Mouse (Mus musculus): ENCODE measurements around the gene Pradc1. TPM values are rescaled to one million over a fixed set of nuclear protein-coding genes. Genes with fewer than 3 reads are reported as not detected.

Pradc1 gene
- polyA plus RNA-seq, 1 experiment, result 41.5 TPM

DNA sequence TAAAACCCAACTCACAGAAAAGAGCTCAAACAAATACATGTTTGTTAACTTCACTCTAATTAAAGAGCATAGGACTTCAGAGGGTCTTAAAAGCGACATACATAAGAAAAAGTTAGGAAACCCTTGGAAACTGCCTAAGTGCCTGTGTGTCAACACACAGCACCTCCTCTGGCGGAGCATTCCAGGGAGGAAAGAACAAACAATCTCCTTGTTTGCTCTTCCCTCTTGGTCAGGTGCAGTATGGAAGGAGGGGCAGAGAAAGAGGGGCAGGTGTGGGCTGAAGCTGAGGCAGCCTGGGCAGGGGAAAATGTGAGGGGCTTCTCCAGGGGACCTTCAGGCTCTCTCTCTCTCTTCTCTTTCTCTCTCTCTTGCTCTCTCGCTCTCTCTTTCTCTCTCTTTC, 35.9 kb downstream of the Pradc1 start:
- Histone ChIP-seq H3K27me3 (ENCODE audit: control insufficient read depth, insufficient read depth, low read length) (no peaks in the 10 kb centered on the region), H3K36me3 (ENCODE audit: control insufficient read depth, insufficient read depth, low read length) (no peaks in the 10 kb centered on the region), H3K4me3 (ENCODE audit: control insufficient read depth, insufficient read depth, low read length) (no peak overlapping the region), H3K27ac (ENCODE audit: control insufficient read depth, insufficient read depth, low read length) (no peak overlapping the region), H3K4me1 (replicated peaks; ENCODE audit: control insufficient read depth, insufficient read depth, low read length) (no peaks in the 10 kb centered on the region)
- no peak for DNase-seq
- 83% methylated on average over 3 of the region's 3 CpGs for WGBS
- TF ChIP-seq POLR2A (IDR thresholded peaks at IDR 0.05; ENCODE audit: control insufficient read depth, extremely low read depth, insufficient read depth, low read length, poor library complexity) (no peak), CTCF (IDR thresholded peaks at IDR 0.05; ENCODE audit: borderline replicate concordance, control insufficient read depth, extremely low read depth, insufficient read depth, low read length, poor library complexity) (no peak)

DNA sequence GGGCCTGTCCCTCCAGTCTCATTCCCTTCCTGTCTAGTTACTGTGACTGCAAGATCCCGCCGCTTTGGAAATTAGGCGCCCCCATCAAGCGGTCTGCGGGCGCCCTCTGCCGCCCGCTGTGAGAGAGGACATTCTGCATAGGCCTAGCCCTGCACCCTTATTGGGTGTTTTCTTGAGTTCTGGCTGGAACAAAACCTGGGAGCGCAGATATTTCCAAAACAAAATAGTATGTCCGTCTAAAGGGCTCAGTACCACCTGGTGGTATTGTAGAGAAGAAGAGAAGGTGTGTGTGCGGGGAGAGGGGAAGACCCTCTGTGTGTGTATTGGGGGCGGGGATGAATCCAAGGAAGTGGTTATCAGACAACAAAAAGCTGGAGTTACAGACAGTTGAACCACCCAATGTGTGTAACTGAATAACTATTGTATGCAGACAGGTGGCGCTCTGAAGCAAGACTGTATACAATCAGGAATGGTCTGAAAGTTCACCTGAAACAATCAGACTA, 40.9 kb downstream of the Pradc1 start:
- 20% methylated on average over 13 of the region's 13 CpGs for WGBS
- Histone ChIP-seq H3K27ac (ENCODE audit: control insufficient read depth, insufficient read depth, low read length) (no peak overlapping the region), H3K27me3 (ENCODE audit: control insufficient read depth, insufficient read depth, low read length) (peaks cover 13% of the 10 kb centered on the region), H3K36me3 (ENCODE audit: control insufficient read depth, insufficient read depth, low read length) (no peaks in the 10 kb centered on the region), H3K4me3 (ENCODE audit: control insufficient read depth, insufficient read depth, low read length) (no peak overlapping the region), H3K4me1 (replicated peaks; ENCODE audit: control insufficient read depth, insufficient read depth, low read length) (no peaks in the 10 kb centered on the region)
- TF ChIP-seq CTCF (IDR thresholded peaks at IDR 0.05; ENCODE audit: borderline replicate concordance, control insufficient read depth, extremely low read depth, insufficient read depth, low read length, poor library complexity) (peak; percentile 80; the same call in 1 of the 2 replicates), POLR2A (IDR thresholded peaks at IDR 0.05; ENCODE audit: control insufficient read depth, extremely low read depth, insufficient read depth, low read length, poor library complexity) (no peak)
- peak; percentile 22 for DNase-seq

DNA sequence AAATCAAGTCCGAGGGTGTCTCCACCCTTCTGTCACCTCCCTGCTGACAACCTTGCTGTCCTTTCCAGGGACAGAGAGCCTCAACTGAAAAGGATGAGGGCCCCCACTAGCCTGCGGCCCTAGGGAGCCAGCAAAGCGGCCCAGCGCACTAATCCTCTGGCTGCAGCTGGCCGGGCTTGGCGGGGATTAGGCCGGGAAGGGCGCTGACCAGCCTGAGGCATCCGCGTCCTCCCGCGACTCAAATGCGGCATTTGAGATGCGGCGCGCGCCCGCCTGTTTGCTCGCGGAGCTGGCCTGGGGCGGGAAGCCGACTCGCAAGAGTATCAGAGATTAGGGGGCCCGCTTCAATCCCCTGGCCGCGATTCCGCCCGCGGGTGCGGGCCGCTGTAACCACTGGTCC, 42.8 kb downstream of the Pradc1 start:
- H3K27me3 ChIP-seq (ENCODE audit: control insufficient read depth, insufficient read depth, low read length), result peaks cover 13% of the 10 kb centered on the region
- TF ChIP-seq CTCF (IDR thresholded peaks at IDR 0.05; ENCODE audit: borderline replicate concordance, control insufficient read depth, extremely low read depth, insufficient read depth, low read length, poor library complexity) (no peak), POLR2A (IDR thresholded peaks at IDR 0.05; ENCODE audit: control insufficient read depth, extremely low read depth, insufficient read depth, low read length, poor library complexity) (no peak)
- H3K36me3 ChIP-seq (ENCODE audit: control insufficient read depth, insufficient read depth, low read length), result no peaks in the 10 kb centered on the region
- DNase-seq, result no peak
- H3K4me1 ChIP-seq (replicated peaks; ENCODE audit: control insufficient read depth, insufficient read depth, low read length), result no peaks in the 10 kb centered on the region
- no peak overlapping the region for H3K27ac ChIP-seq (ENCODE audit: control insufficient read depth, insufficient read depth, low read length)
- no peak overlapping the region for H3K4me3 ChIP-seq (ENCODE audit: control insufficient read depth, insufficient read depth, low read length)
- WGBS, result 12% methylated on average over 31 of the region's 31 CpGs

DNA sequence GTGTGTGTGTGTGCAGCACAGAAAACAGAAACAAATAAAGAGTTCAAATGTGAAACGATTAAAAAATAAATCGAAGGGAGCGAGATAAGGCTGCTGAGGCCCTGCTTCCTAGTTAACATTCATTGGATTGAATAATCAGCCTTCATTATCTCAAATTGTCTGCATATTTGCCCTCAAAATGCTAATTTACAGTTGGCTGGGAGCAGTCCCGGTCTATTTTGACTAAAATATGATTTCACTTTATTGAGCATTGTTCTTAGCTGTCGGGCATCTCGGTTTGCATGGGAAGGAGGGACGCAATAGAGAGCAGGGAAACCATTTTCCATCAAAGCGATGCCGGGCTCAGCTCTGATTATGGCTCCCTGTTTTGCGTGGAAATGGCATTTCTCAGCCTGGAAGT, 48.7 kb downstream of the Pradc1 start:
- 88% methylated on average over 10 of the region's 10 CpGs for WGBS
- Histone ChIP-seq H3K4me1 (replicated peaks; ENCODE audit: control insufficient read depth, insufficient read depth, low read length) (no peaks in the 10 kb centered on the region), H3K27ac (ENCODE audit: control insufficient read depth, insufficient read depth, low read length) (no peak overlapping the region), H3K36me3 (ENCODE audit: control insufficient read depth, insufficient read depth, low read length) (no peaks in the 10 kb centered on the region), H3K4me3 (ENCODE audit: control insufficient read depth, insufficient read depth, low read length) (no peak overlapping the region), H3K27me3 (ENCODE audit: control insufficient read depth, insufficient read depth, low read length) (no peaks in the 10 kb centered on the region)
- TF ChIP-seq POLR2A (IDR thresholded peaks at IDR 0.05; ENCODE audit: control insufficient read depth, extremely low read depth, insufficient read depth, low read length, poor library complexity), result no peak
- no peak for TF ChIP-seq CTCF (IDR thresholded peaks at IDR 0.05; ENCODE audit: borderline replicate concordance, control insufficient read depth, extremely low read depth, insufficient read depth, low read length, poor library complexity)
- no peak for DNase-seq

DNA sequence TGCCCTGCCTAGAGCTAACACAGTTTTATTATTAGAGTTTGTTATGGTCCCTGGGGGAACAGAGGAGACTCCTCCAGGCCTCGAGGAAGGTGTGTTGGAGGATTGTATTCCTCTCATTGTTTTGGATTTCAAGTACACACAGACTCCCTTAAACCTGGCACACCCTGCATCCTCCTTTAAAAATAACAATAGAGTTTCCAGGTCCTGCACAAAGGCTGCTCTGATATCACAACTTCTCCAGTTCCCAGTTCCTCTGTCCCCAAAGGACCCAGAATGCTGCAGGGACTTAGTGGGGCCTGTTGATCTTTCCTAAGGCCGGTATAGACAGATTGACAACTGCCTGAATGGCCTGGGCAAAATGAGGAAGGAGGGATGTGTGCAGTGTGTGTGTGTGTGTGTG, 49.2 kb downstream of the Pradc1 start:
- no peak overlapping the region for H3K4me3 ChIP-seq (ENCODE audit: control insufficient read depth, insufficient read depth, low read length)
- TF ChIP-seq POLR2A (IDR thresholded peaks at IDR 0.05; ENCODE audit: control insufficient read depth, extremely low read depth, insufficient read depth, low read length, poor library complexity), result no peak
- no peak for TF ChIP-seq CTCF (IDR thresholded peaks at IDR 0.05; ENCODE audit: borderline replicate concordance, control insufficient read depth, extremely low read depth, insufficient read depth, low read length, poor library complexity)
- H3K27ac ChIP-seq (ENCODE audit: control insufficient read depth, insufficient read depth, low read length), result no peak overlapping the region
- H3K36me3 ChIP-seq (ENCODE audit: control insufficient read depth, insufficient read depth, low read length), result no peaks in the 10 kb centered on the region
- H3K4me1 ChIP-seq (replicated peaks; ENCODE audit: control insufficient read depth, insufficient read depth, low read length), result no peaks in the 10 kb centered on the region
- no peaks in the 10 kb centered on the region for H3K27me3 ChIP-seq (ENCODE audit: control insufficient read depth, insufficient read depth, low read length)
- 38% methylated on average over 2 of the region's 2 CpGs for WGBS
- no peak for DNase-seq

DNA sequence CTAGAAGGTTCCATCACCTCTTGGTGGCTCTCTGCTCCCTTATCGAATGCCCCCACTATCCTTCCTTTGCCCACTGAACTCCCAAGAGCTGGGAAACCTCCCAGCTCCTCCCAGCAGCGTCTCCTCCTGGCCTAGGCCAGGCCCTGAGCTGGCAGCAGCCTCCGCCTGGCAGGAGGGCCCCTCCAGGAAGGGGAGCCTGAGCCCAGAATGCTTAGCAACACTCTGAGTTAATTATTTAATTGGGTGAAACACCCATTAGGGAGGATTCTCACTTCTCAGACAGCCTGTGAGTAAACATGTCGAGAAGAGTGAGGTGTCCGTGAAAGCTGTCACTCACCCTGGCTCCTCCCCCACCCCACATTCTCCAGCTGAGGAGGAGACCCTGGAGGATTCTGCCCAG, 52.1 kb downstream of the Pradc1 start:
- WGBS, result 74% methylated on average over 5 of the region's 5 CpGs
- no peak overlapping the region for H3K27ac ChIP-seq (ENCODE audit: control insufficient read depth, insufficient read depth, low read length)
- H3K36me3 ChIP-seq (ENCODE audit: control insufficient read depth, insufficient read depth, low read length), result no peaks in the 10 kb centered on the region
- no peaks in the 10 kb centered on the region for H3K27me3 ChIP-seq (ENCODE audit: control insufficient read depth, insufficient read depth, low read length)
- no peak for DNase-seq
- TF ChIP-seq POLR2A (IDR thresholded peaks at IDR 0.05; ENCODE audit: control insufficient read depth, extremely low read depth, insufficient read depth, low read length, poor library complexity) (no peak), CTCF (IDR thresholded peaks at IDR 0.05; ENCODE audit: borderline replicate concordance, control insufficient read depth, extremely low read depth, insufficient read depth, low read length, poor library complexity) (no peak)
- H3K4me3 ChIP-seq (ENCODE audit: control insufficient read depth, insufficient read depth, low read length), result no peak overlapping the region
- H3K4me1 ChIP-seq (replicated peaks; ENCODE audit: control insufficient read depth, insufficient read depth, low read length), result no peaks in the 10 kb centered on the region

DNA sequence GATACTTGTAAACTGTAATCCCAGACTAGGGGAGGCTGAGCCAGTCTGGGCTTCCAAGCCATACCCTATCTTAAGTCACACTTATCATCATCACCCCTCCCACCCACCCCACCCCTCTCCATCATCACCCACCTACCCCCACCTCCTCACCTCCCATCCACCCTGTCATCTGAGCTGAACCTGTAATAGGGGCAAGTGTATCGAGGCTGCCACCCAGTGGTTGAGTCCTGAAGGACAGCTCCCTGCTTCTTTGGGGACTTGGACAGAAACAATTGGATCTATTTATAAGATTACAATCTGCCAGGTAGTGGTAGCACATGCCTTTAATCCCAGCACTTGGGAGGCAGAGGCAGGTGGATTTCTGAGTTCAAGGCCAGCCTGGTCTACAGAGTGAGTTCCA, 54.6 kb downstream of the Pradc1 start:
- Histone ChIP-seq H3K36me3 (ENCODE audit: control insufficient read depth, insufficient read depth, low read length) (no peaks in the 10 kb centered on the region), H3K4me3 (ENCODE audit: control insufficient read depth, insufficient read depth, low read length) (no peak overlapping the region), H3K27me3 (ENCODE audit: control insufficient read depth, insufficient read depth, low read length) (no peaks in the 10 kb centered on the region), H3K4me1 (replicated peaks; ENCODE audit: control insufficient read depth, insufficient read depth, low read length) (no peaks in the 10 kb centered on the region), H3K27ac (ENCODE audit: control insufficient read depth, insufficient read depth, low read length) (no peak overlapping the region)
- WGBS, result 8% methylated on average over 1 of the region's 1 CpGs
- TF ChIP-seq POLR2A (IDR thresholded peaks at IDR 0.05; ENCODE audit: control insufficient read depth, extremely low read depth, insufficient read depth, low read length, poor library complexity) (no peak), CTCF (IDR thresholded peaks at IDR 0.05; ENCODE audit: borderline replicate concordance, control insufficient read depth, extremely low read depth, insufficient read depth, low read length, poor library complexity) (no peak)
- peak; percentile 52 for DNase-seq

Other genes with a start within 250 kb of the Pradc1 start
- gene Sfxn5, start 118.5 kb downstream of the Pradc1 start, polyA plus RNA-seq (2012; rRNA removed), result 3.7 and 5.9 TPM in 2 replicates
- gene Rab11fip5, start 77.3 kb downstream of the Pradc1 start, polyA plus RNA-seq (2012; rRNA removed), result 10.2 and 13.5 TPM in 2 replicates
- gene Noto, start 28.1 kb downstream of the Pradc1 start, polyA plus RNA-seq (2012; rRNA removed), result 0.22 TPM in 1 of 2 replicates, not detected in the other
- gene Smyd5, start 20.0 kb downstream of the Pradc1 start, polyA plus RNA-seq (2012; rRNA removed), result 28.4 and 30.0 TPM in 2 replicates
- gene Cct7, start 456 bp downstream of the Pradc1 start, polyA plus RNA-seq (2012; rRNA removed), result 166 and 174 TPM in 2 replicates
- 0.03 and 0.04 TPM in 2 replicates for gene Fbxo41, start 51.0 kb upstream of the Pradc1 start, polyA plus RNA-seq (2012; rRNA removed)
- 0.12 and 0.19 TPM in 2 replicates for gene Egr4, start 61.6 kb upstream of the Pradc1 start, polyA plus RNA-seq (2012; rRNA removed)
- gene Alms1, start 135.6 kb upstream of the Pradc1 start, polyA plus RNA-seq (2012; rRNA removed), result 2.4 and 2.7 TPM in 2 replicates

Measured in thymus, adult 2 months (tissue).